Mouse (Mus musculus) embryonic facial prominence, embryonic 10.5 days (tissue): ENCODE measurements around the gene Gnpat. TPM values are rescaled to one million over a fixed set of nuclear protein-coding genes. Genes with fewer than 3 reads are reported as not detected.

Experiments used
- DNase-seq: peaks from one replicate; pipeline ENCODE4 v3.0.0-alpha.2; 2017; ENCODE audit warnings: low spot score
- H3K27ac ChIP-seq: fragments of 300-500 bp; sonication (generic); replicated peaks from 2 replicates; pipeline ENCODE4 v1.5.1; 2016; ENCODE audit warnings: mild to moderate bottlenecking
- H3K27me3 ChIP-seq: fragments of 300-500 bp; sonication (generic); replicated peaks from 2 replicates; pipeline ENCODE4 v1.6.1; 2016; ENCODE audit warnings: low read depth, mild to moderate bottlenecking; ENCODE audit not compliant: poor library complexity, severe bottlenecking
- H3K36me3 ChIP-seq: fragments of 300-500 bp; sonication (generic); replicated peaks from 2 replicates; pipeline ENCODE4 v1.6.1; 2016; ENCODE audit warnings: mild to moderate bottlenecking, moderate library complexity
- H3K4me1 ChIP-seq: fragments of 300-500 bp; sonication (generic); 2 replicates; pipeline ENCODE4 v1.6.1; 2016
- H3K4me3 ChIP-seq: fragments of 300-500 bp; sonication (generic); 2 replicates; pipeline ENCODE4 v1.5.1; 2016; ENCODE audit warnings: mild to moderate bottlenecking, moderate library complexity
- H3K9me3 ChIP-seq: fragments of 300-500 bp; sonication (generic); 2 replicates; pipeline ENCODE4 v1.6.1; 2016; ENCODE audit warnings: mild to moderate bottlenecking
- WGBS: fragments of 180-500 bp; shearing (Covaris S2); methylation state at CpG from one replicate; pipeline ENCODE4 v1.1.7; 2016; 5-methylcytosine and 5-hydroxymethylcytosine counted together
- polyA plus RNA-seq: library from polyadenylated mRNA; unstranded; fragments of >200 nt; fragmentation: Nextera tagmentation; extraction: Ambion mirVana; gene quantifications from 2 replicates; pipeline ENCODE4 v1.2.1, GENCODE M21; 2016

Gene Gnpat
- polyA plus RNA-seq, 1 experiment from 2014 or later: 138 TPM

GRCm38 (mm10) chr8:124914061-124914460, 51.2 kb downstream of the Gnpat start:
- WGBS: 98% methylated on average over 5 of the region's 5 CpGs
- Histone ChIP-seq H3K9me3 (0 out of 2 replicates have a peak, but pooled peaks cover 5% of the 10 kb centered on the region), H3K27ac (no peak overlapping the region), H3K27me3 (no peaks in the 10 kb centered on the region), H3K4me3 (no peak overlapping the region), H3K36me3 (peaks cover 73% of the 10 kb centered on the region), H3K4me1 (peaks cover 14% of the 10 kb centered on the region)
- DNase-seq: no peak

DNA sequence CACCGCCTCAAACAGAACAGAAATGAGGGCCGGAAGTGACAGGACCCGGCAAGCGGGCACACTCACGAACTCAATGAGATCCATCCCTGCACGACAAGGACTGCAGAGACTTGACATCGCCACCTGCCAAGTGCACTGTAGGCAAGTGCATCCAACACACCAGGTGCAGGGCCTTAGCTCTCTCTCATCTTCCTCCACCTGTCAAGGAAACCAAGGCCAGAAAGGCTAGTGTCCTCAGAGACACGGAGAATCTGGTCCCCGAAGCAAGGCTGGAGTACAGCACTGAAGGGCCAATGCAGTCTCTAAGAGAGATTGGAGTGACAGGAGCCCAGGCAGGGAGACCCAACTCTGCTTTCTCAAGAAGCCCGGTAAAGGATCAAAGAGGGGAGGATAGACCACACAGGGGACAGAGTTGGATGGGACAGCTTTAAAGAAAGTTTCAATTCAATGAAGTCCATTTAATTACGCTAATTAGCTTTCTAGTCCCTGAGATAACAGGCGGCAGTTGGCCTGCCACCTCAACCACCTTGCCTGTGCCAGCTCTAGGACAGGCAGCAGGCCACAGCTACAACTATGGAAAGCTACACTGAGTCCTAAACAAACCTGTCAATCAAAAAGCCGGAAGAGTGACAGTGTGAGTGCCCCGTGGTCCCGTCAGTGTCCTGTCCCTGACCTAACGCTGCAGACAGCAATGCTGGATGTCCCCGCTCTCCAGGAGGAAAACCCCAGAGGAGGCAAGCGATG, 55.1 kb downstream of the Gnpat start:
- peaks cover 34% of the 10 kb centered on the region for H3K36me3 ChIP-seq
- peaks cover 15% of the 10 kb centered on the region for H3K4me1 ChIP-seq
- DNase-seq: no peak
- H3K9me3 ChIP-seq: 0 out of 2 replicates have a peak, but pooled peaks cover 5% of the 10 kb centered on the region
- no peak overlapping the region for H3K27ac ChIP-seq
- H3K4me3 ChIP-seq: no peak overlapping the region
- no peaks in the 10 kb centered on the region for H3K27me3 ChIP-seq
- WGBS: 81% methylated on average over 18 of the region's 18 CpGs

DNA sequence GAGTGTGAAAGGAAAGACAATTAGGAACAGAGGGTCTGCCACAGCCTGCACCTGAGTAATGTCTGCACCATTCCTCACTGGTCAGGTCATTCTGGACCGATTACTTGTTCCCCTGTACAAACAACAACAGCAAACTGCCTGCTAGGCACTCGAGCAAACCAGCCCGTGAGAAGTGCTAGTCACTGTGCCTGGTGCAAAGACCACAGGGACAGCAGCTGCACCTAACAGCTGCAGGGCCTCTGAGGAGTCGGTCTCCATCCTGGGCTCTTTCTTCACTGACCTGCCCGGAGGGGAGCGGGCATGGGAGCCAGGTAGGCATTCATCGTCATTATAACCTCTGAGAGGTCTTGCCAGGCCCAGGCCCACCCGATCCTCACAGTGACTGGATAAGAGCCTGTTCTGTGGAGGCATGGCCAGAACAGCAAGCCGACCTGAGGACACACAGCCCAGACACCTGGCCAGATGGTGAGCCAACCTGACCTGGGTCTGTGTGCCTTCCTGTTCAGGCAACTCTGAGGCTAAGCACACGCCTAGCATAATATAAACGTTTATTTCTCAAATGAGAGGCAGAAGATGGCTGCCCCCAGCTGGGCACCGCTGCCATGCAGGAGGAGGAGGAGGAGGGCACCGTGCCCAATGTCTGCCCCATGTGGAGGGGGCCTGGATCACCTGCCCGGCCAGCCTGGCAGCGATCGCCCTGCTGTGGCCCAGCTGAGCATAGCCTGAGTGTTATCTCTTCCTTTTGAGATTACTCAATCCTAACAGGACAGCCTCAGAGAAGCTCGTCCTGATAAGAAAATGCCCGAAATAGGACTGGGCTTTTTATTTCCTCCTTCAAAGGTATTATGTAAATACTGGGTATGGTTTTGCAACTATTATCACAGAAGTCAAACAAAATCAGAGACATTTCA, 58.8 kb downstream of the Gnpat start:
- Histone ChIP-seq H3K27ac (no peak overlapping the region), H3K9me3 (no peaks in the 10 kb centered on the region), H3K27me3 (no peaks in the 10 kb centered on the region), H3K4me1 (peaks cover 15% of the 10 kb centered on the region; the same call in 1 of the 2 replicates), H3K4me3 (no peak overlapping the region), H3K36me3 (peaks cover 29% of the 10 kb centered on the region)
- DNase-seq: no peak
- 91% methylated on average over 18 of the region's 18 CpGs for WGBS

DNA sequence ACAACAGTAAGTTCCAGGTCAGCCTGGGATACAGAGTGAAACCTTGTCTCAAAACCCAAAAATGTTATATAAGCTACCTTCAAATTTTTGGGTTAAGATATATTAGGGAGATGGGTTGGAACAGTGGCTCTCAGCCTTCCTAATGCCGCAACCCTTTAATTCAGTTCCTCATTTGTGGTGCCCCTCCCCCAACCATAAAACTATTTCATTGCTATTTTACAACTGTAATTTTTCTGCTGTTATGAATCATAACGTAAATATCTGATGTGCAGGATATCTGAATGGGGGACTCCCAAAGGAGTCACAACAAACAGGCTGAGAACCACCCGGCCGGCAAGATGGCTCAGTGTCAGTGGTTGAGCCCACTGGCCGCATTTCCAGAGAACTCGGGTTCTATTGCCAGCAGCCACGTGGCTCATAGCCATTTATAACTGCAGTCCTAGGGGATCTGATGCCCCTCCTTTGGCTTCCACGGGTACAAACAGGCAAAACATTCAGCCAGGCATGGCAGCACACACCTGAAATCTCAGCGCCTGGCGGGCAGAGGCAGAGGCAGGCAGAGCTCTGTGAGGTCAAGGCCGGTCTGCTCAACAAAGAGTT, 59.8 kb downstream of the Gnpat start:
- Histone ChIP-seq H3K27me3 (no peaks in the 10 kb centered on the region), H3K27ac (no peak overlapping the region), H3K4me3 (no peak overlapping the region), H3K9me3 (no peaks in the 10 kb centered on the region), H3K36me3 (peaks cover 39% of the 10 kb centered on the region), H3K4me1 (peaks cover 15% of the 10 kb centered on the region; the same call in 1 of the 2 replicates)
- WGBS: 87% methylated on average over 11 of the region's 11 CpGs
- no peak for DNase-seq

GRCm38 (mm10) chr8:124923971-124924652, 61.3 kb downstream of the Gnpat start:
- Histone ChIP-seq H3K27me3 (no peaks in the 10 kb centered on the region), H3K4me1 (peaks cover 14% of the 10 kb centered on the region), H3K4me3 (no peak overlapping the region), H3K9me3 (no peaks in the 10 kb centered on the region), H3K27ac (no peak overlapping the region), H3K36me3 (peaks cover 49% of the 10 kb centered on the region)
- DNase-seq: no peak
- WGBS: 89% methylated on average over 15 of the region's 15 CpGs

GRCm38 (mm10) chr8:124925544-124926266, 62.9 kb downstream of the Gnpat start:
- no peak overlapping the region for H3K27ac ChIP-seq
- no peak for DNase-seq
- H3K4me3 ChIP-seq: no peak overlapping the region
- peaks cover 14% of the 10 kb centered on the region for H3K4me1 ChIP-seq
- 87% methylated on average over 14 of the region's 14 CpGs for WGBS
- H3K36me3 ChIP-seq: peaks cover 52% of the 10 kb centered on the region
- H3K9me3 ChIP-seq: no peaks in the 10 kb centered on the region
- no peaks in the 10 kb centered on the region for H3K27me3 ChIP-seq

- no peak overlapping the region for H3K4me3 ChIP-seq
- no peak for DNase-seq
- H3K4me1 ChIP-seq: peaks cover 14% of the 10 kb centered on the region
- no peaks in the 10 kb centered on the region for H3K27me3 ChIP-seq
- 83% methylated on average over 10 of the region's 10 CpGs for WGBS
- peaks cover 55% of the 10 kb centered on the region for H3K36me3 ChIP-seq
- no peaks in the 10 kb centered on the region for H3K9me3 ChIP-seq
- no peak overlapping the region for H3K27ac ChIP-seq
These were observed 63.5 kb downstream of the Gnpat start for GRCm38 (mm10) chr8:124926351-124926771.

- H3K36me3 ChIP-seq: peaks cover 55% of the 10 kb centered on the region
- H3K27me3 ChIP-seq: no peaks in the 10 kb centered on the region
- H3K4me3 ChIP-seq: no peak overlapping the region
- peaks cover 9% of the 10 kb centered on the region; the same call in 1 of the 2 replicates for H3K4me1 ChIP-seq
- 86% methylated on average over 11 of the region's 11 CpGs for WGBS
- no peaks in the 10 kb centered on the region for H3K9me3 ChIP-seq
- H3K27ac ChIP-seq: no peak overlapping the region
- no peak for DNase-seq
These were observed 66.2 kb downstream of the Gnpat start for GRCm38 (mm10) chr8:124929006-124929405.

DNA sequence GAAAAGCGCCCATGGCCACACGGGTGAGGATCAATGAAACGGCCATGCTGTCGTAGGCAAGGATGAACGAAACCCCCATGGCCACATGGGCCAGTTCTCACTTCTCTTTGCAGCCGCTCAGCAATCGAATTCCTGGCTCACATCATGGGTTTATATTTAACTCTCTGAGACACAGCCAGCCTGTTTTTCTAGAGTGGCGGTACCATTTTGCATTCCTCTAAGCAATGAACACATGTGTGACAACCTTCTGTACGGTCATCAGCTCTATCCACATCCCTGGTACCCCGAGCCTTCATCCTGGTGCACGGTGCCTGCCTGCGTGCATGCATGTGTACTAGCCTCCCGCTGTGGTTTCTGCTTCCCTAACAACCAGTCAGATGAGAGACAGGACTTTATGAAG, 67.3 kb downstream of the Gnpat start:
- no peak for DNase-seq
- H3K36me3 ChIP-seq: peaks cover 48% of the 10 kb centered on the region

GRCm38 (mm10) chr8:124930649-124931048, 67.8 kb downstream of the Gnpat start:
- H3K36me3 ChIP-seq: peaks cover 45% of the 10 kb centered on the region
- peaks cover 9% of the 10 kb centered on the region; the same call in 1 of the 2 replicates for H3K4me1 ChIP-seq
- no peaks in the 10 kb centered on the region for H3K9me3 ChIP-seq
- no peak overlapping the region for H3K4me3 ChIP-seq
- no peak overlapping the region for H3K27ac ChIP-seq
- 88% methylated on average over 4 of the region's 4 CpGs for WGBS
- H3K27me3 ChIP-seq: no peaks in the 10 kb centered on the region
- no peak for DNase-seq

More for the DNA sequence above, 67.3 kb downstream of the Gnpat start:
- H3K27ac ChIP-seq: no peak overlapping the region
- no peak overlapping the region for H3K4me3 ChIP-seq
- H3K27me3 ChIP-seq: no peaks in the 10 kb centered on the region
- H3K9me3 ChIP-seq: no peaks in the 10 kb centered on the region
- H3K4me1 ChIP-seq: peaks cover 9% of the 10 kb centered on the region; the same call in 1 of the 2 replicates
- WGBS: 93% methylated on average over 13 of the region's 13 CpGs

DNA sequence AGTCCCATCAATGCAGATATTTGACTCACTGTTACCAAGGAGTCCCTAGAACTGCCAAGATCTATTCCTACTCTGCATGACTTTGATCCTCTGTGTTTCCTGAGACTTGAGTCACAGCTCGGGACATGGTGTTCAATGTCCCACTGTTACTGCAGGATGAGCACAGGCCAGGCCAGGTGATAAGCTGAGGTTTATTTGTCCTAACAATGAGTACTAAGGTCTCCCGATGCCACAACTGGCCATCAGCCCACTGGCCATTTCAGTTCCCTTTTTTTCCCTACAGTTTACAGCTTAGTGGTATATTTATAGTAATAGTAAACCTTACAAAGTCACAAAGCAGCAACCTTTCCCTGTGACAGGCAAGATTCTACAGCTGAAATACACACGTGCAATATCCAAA, 69.6 kb downstream of the Gnpat start:
- Histone ChIP-seq H3K27me3 (no peaks in the 10 kb centered on the region), H3K4me3 (no peak overlapping the region), H3K4me1 (peaks cover 9% of the 10 kb centered on the region; the same call in 1 of the 2 replicates), H3K27ac (no peak overlapping the region), H3K36me3 (peaks cover 41% of the 10 kb centered on the region), H3K9me3 (no peaks in the 10 kb centered on the region)
- no peak for DNase-seq
- WGBS: 89% methylated on average over 3 of the region's 3 CpGs
